Mouse (Mus musculus) heart, embryonic 15.5 days (tissue): ENCODE data around the gene Slc39a1. TPM values are rescaled to one million over a fixed set of nuclear protein-coding genes. Genes with fewer than 3 reads are reported as not detected.

Experiments used
- ATAC-seq: fragments of 200-750 bp; cut with Nextera tagmentation; replicated peaks from 2 replicates; pipeline ENCODE4 v1.8.0; 2017; ENCODE audit warnings: low read depth, moderate TSS enrichment; ENCODE audit not compliant: insufficient number of reproducible peaks, insufficient read depth, low FRiP score
- H3K27ac ChIP-seq: fragments of 300-500 bp; sonication (generic); 2 replicates; pipeline ENCODE4 v1.5.1; 2015; ENCODE audit warnings: mild to moderate bottlenecking, inconsistent platforms
- H3K27me3 ChIP-seq: fragments of 300-500 bp; sonication (generic); 2 replicates; pipeline ENCODE4 v1.6.1; 2015; ENCODE audit warnings: inconsistent platforms
- H3K36me3 ChIP-seq: fragments of 300-500 bp; sonication (generic); 2 replicates; pipeline ENCODE4 v1.6.1; 2015; ENCODE audit warnings: mild to moderate bottlenecking, inconsistent platforms
- H3K4me1 ChIP-seq: fragments of 300-500 bp; sonication (generic); replicated peaks from 2 replicates; pipeline ENCODE4 v1.6.1; 2015; ENCODE audit warnings: inconsistent platforms
- H3K4me2 ChIP-seq: fragments of 300-500 bp; sonication (generic); 2 replicates; pipeline ENCODE4 v1.6.1; 2015; ENCODE audit warnings: inconsistent platforms, mild to moderate bottlenecking, moderate library complexity
- H3K4me3 ChIP-seq: fragments of 300-500 bp; sonication (generic); 2 replicates; pipeline ENCODE4 v1.5.1; 2015; ENCODE audit warnings: mild to moderate bottlenecking, inconsistent platforms
- H3K9ac ChIP-seq: fragments of 300-500 bp; sonication (generic); 2 replicates; pipeline ENCODE4 v1.6.1; 2015; ENCODE audit warnings: mild to moderate bottlenecking, inconsistent platforms
- H3K9me3 ChIP-seq: fragments of 300-500 bp; sonication (generic); replicated peaks from 2 replicates; pipeline ENCODE4 v1.6.1; 2016; ENCODE audit warnings: inconsistent platforms
- WGBS: fragments of 180-500 bp; shearing (Covaris S2); methylation state at CpG from one replicate; pipeline ENCODE4 v1.1.7; 2015; ENCODE audit warnings: mixed read lengths; 5-methylcytosine and 5-hydroxymethylcytosine counted together
- polyA plus RNA-seq: library from polyadenylated mRNA; unstranded; fragments of >200 nt; fragmentation: Nextera tagmentation; extraction: Ambion mirVana; gene quantifications from 2 replicates; pipeline ENCODE4 v1.2.1, GENCODE M21; 2015

Slc39a1 gene
- polyA plus RNA-seq = 76.0 and 86.2 TPM in 2 replicates

- Histone ChIP-seq H3K27me3 (no peaks in the 10 kb centered on the region), H3K27ac (peak within 1 kb of the TSS; percentile 92), H3K4me2 (peak within 1 kb of the TSS; percentile 77), H3K9ac (peak within 1 kb of the TSS; percentile 68), H3K4me1 (peaks cover 23% of the 10 kb centered on the region), H3K4me3 (peak within 1 kb of the TSS; percentile 62), H3K9me3 (no peaks in the 10 kb centered on the region), H3K36me3 (peaks cover 16% of the 10 kb centered on the region; the same call in 1 of the 2 replicates)
- ATAC-seq = peak; percentile 93
- WGBS = under 1% methylated on average over 39 of the region's 44 CpGs
Measured at GRCm38 (mm10) chr3:90247960-90248745, at the start of gene Slc39a1. Slc39a1 (plus strand) TSS chr3:90248172.

- Histone ChIP-seq H3K9me3 (no peaks in the 10 kb centered on the region), H3K4me3 (no peak overlapping the region), H3K27ac (no peak overlapping the region), H3K9ac (no peak overlapping the region), H3K36me3 (no peaks in the 10 kb centered on the region), H3K27me3 (no peaks in the 10 kb centered on the region), H3K4me2 (no peak overlapping the region), H3K4me1 (peaks cover 4% of the 10 kb centered on the region; the same call in 1 of the 2 replicates)
- ATAC-seq = no peak
- 44% methylated on average over 1 of the region's 1 CpGs for WGBS
Measured at GRCm38 (mm10) chr3:90202884-90203283, 45.1 kb upstream of the Slc39a1 start.

- 24% methylated on average over 5 of the region's 5 CpGs for WGBS
- Histone ChIP-seq H3K27me3 (no peaks in the 10 kb centered on the region), H3K36me3 (peaks cover 3% of the 10 kb centered on the region), H3K27ac (peak overlapping the region; percentile 22), H3K4me1 (peaks cover 5% of the 10 kb centered on the region; the same call in 1 of the 2 replicates), H3K4me2 (no peak overlapping the region), H3K9ac (no peak overlapping the region), H3K4me3 (no peak overlapping the region), H3K9me3 (no peaks in the 10 kb centered on the region)
- ATAC-seq = peak; percentile 66
Measured at GRCm38 (mm10) chr3:90203619-90204018, 44.4 kb upstream of the Slc39a1 start.

GRCm38 (mm10) chr3:90204582-90204981 is 43.4 kb upstream of the Slc39a1 start:
- H3K27me3 ChIP-seq = no peaks in the 10 kb centered on the region
- H3K4me3 ChIP-seq = no peak overlapping the region
- peaks cover 11% of the 10 kb centered on the region for H3K36me3 ChIP-seq
- no peak for ATAC-seq
- no peak overlapping the region for H3K4me2 ChIP-seq
- no peaks in the 10 kb centered on the region for H3K9me3 ChIP-seq
- H3K9ac ChIP-seq = no peak overlapping the region
- no peak overlapping the region for H3K27ac ChIP-seq
- 96% methylated on average over 2 of the region's 2 CpGs for WGBS
- peaks cover 9% of the 10 kb centered on the region for H3K4me1 ChIP-seq

- peak overlapping the region; percentile 13; the same call in 1 of the 2 replicates for H3K27ac ChIP-seq
- H3K27me3 ChIP-seq = no peaks in the 10 kb centered on the region
- no peak overlapping the region for H3K4me3 ChIP-seq
- no peak for ATAC-seq
- H3K4me2 ChIP-seq = no peak overlapping the region
- WGBS = 74% methylated on average over 2 of the region's 2 CpGs
- peaks cover 30% of the 10 kb centered on the region for H3K4me1 ChIP-seq
- no peaks in the 10 kb centered on the region for H3K9me3 ChIP-seq
- peaks cover 40% of the 10 kb centered on the region for H3K36me3 ChIP-seq
- no peak overlapping the region for H3K9ac ChIP-seq
Measured at GRCm38 (mm10) chr3:90208662-90209061, 39.3 kb upstream of the Slc39a1 start.

- Histone ChIP-seq H3K4me3 (no peak overlapping the region), H3K27me3 (no peaks in the 10 kb centered on the region), H3K27ac (no peak overlapping the region), H3K9me3 (no peaks in the 10 kb centered on the region), H3K4me1 (peaks cover 33% of the 10 kb centered on the region), H3K4me2 (no peak overlapping the region), H3K9ac (no peak overlapping the region), H3K36me3 (peaks cover 40% of the 10 kb centered on the region)
- ATAC-seq = no peak
- 89% methylated on average over 5 of the region's 5 CpGs for WGBS
Measured at GRCm38 (mm10) chr3:90209908-90210566, 37.9 kb upstream of the Slc39a1 start.

- Histone ChIP-seq H3K4me2 (peak overlapping the region; percentile 93), H3K27me3 (no peaks in the 10 kb centered on the region), H3K27ac (peak overlapping the region; percentile 11; the same call in 1 of the 2 replicates), H3K36me3 (peaks cover 40% of the 10 kb centered on the region), H3K4me1 (peaks cover 33% of the 10 kb centered on the region), H3K9ac (peak overlapping the region; percentile 46), H3K4me3 (peak overlapping the region; percentile 94), H3K9me3 (no peaks in the 10 kb centered on the region)
- 62% methylated on average over 13 of the region's 13 CpGs for WGBS
- no peak for ATAC-seq
Measured at GRCm38 (mm10) chr3:90211475-90212398, 36.2 kb upstream of the Slc39a1 start.

GRCm38 (mm10) chr3:90212723-90213122 is 35.2 kb upstream of the Slc39a1 start:
- peaks cover 33% of the 10 kb centered on the region for H3K4me1 ChIP-seq
- H3K36me3 ChIP-seq = peaks cover 40% of the 10 kb centered on the region
- peak overlapping the region; percentile 94 for H3K4me3 ChIP-seq
- WGBS = 7% methylated on average over 5 of the region's 5 CpGs
- ATAC-seq = no peak
- H3K9ac ChIP-seq = peak overlapping the region; percentile 89
- H3K4me2 ChIP-seq = peak overlapping the region; percentile 93
- no peaks in the 10 kb centered on the region for H3K27me3 ChIP-seq
- H3K27ac ChIP-seq = peak overlapping the region; percentile 91
- no peaks in the 10 kb centered on the region for H3K9me3 ChIP-seq

GRCm38 (mm10) chr3:90213377-90213866 is 34.5 kb upstream of the Slc39a1 start, which contains the start of the genes Rps27 and Rab13:
Rps27 (minus strand) TSS chr3:90213651.
Rab13 (plus strand) TSS chr3:90213695.
- WGBS = under 1% methylated on average over 42 of the region's 42 CpGs

GRCm38 (mm10) chr3:90213956-90214684 is 33.9 kb upstream of the Slc39a1 start:
- Histone ChIP-seq H3K9ac (peak overlapping the region; percentile 89; the same call in 1 of the 2 replicates), H3K27me3 (no peaks in the 10 kb centered on the region), H3K36me3 (peaks cover 32% of the 10 kb centered on the region), H3K9me3 (no peaks in the 10 kb centered on the region), H3K4me2 (peak overlapping the region; percentile 93), H3K27ac (peak overlapping the region; percentile 91), H3K4me1 (peaks cover 27% of the 10 kb centered on the region), H3K4me3 (peak overlapping the region; percentile 94)
- no peak for ATAC-seq
- WGBS = 13% methylated on average over 12 of the region's 12 CpGs

More at GRCm38 (mm10) chr3:90213377-90213866, 34.5 kb upstream of the Slc39a1 start, which contains the start of the genes Rps27 and Rab13:
- H3K9ac ChIP-seq = peak within 1 kb of the TSS; percentile 89
- peak within 1 kb of the TSS; percentile 94 for H3K4me3 ChIP-seq
- no peaks in the 10 kb centered on the region for H3K9me3 ChIP-seq
- peaks cover 39% of the 10 kb centered on the region for H3K36me3 ChIP-seq
- H3K4me2 ChIP-seq = peak within 1 kb of the TSS; percentile 93
- H3K4me1 ChIP-seq = peaks cover 33% of the 10 kb centered on the region
- no peaks in the 10 kb centered on the region for H3K27me3 ChIP-seq
- H3K27ac ChIP-seq = peak within 1 kb of the TSS; percentile 91
- peak; percentile 93 for ATAC-seq
